Comparison of ENCODE assay signal across 11 mouse cellular contexts in genomic region chr4:28300018-28300440, GRCm38 (mm10).
DNase-seq lines count a peak whose midpoint lies in the region; ATAC-seq and TF ChIP-seq lines count a peak whose summit lies in the region.
"Had no signal": no experiment of that assay in that cellular context is flagged by ENCODE, and none has a peak within 500 bp of the region (broad histone marks: within the 10 kb centered on the region; RNA-seq: fewer than 3 reads in every experiment).

No protein-coding gene starts in this region.

- H3K27ac ChIP-seq in ES-Bruce4 (ENCODE audit: insufficient read depth, low read length) = no peak overlapping the region
- H3K27ac ChIP-seq in forebrain, embryonic 12.5 days = no peak overlapping the region
- H3K27ac ChIP-seq in midbrain, embryonic 11.5 days (ENCODE audit: low read depth, low read length) = no peak overlapping the region
- H3K27ac ChIP-seq: heart, embryonic 10.5 days; kidney, postnatal 0 days had no signal

- ATAC-seq in forebrain, embryonic 12.5 days (ENCODE audit: low FRiP score) = peak; percentile 76
- peak; percentile 80 for ATAC-seq in midbrain, embryonic 11.5 days (ENCODE audit: low FRiP score)
- no peak for ATAC-seq in frontal cortex, adult (ENCODE audit: low TSS enrichment)

- H3K4me1 ChIP-seq in ES-Bruce4 (ENCODE audit: control insufficient read depth, insufficient read depth, low read length) = no peaks in the 10 kb centered on the region
- H3K4me1 ChIP-seq in forebrain, embryonic 12.5 days = peaks cover 15% of the 10 kb centered on the region
- H3K4me1 ChIP-seq in midbrain, embryonic 11.5 days (ENCODE audit: control insufficient read depth, insufficient read depth, low read length) = 0 out of 2 replicates have a peak, but pooled peaks cover 6% of the 10 kb centered on the region

- no peak overlapping the region for H3K9ac ChIP-seq in ES-Bruce4 (ENCODE audit: low read depth, poor library complexity, severe bottlenecking)
- no peak overlapping the region for H3K9ac ChIP-seq in forebrain, embryonic 12.5 days
- no peak overlapping the region for H3K9ac ChIP-seq in midbrain, embryonic 11.5 days (ENCODE audit: low read length)

- H3K4me3 ChIP-seq in ES-Bruce4 (ENCODE audit: low read depth, low read length) = no peak overlapping the region
- no peak overlapping the region for H3K4me3 ChIP-seq in forebrain, embryonic 12.5 days (replicated peaks)
- no peak overlapping the region for H3K4me3 ChIP-seq in midbrain, embryonic 11.5 days (ENCODE audit: low read depth, low read length)
- H3K4me3 ChIP-seq: heart, embryonic 10.5 days had no signal

- DNase-seq in Muller cell, postnatal 12 days (ENCODE audit: inconsistent ontology term) = peak; percentile 27
- DNase-seq in midbrain, embryonic 11.5 days (ENCODE audit: low spot score, missing footprints) = peak; percentile 86
- no peak for DNase-seq in thymus, postnatal 10 days (ENCODE audit: low spot score in 2 of 2)
- DNase-seq in right cerebral cortex, postnatal 36 days (ENCODE audit: low spot score in 2 of 2) = no peak
- no peak for DNase-seq in frontal cortex, postnatal 36 days (ENCODE audit: low spot score in 2 of 2)
- DNase-seq: lung, adult 2 months had no signal

- no peaks in the 10 kb centered on the region for H3K27me3 ChIP-seq in ES-Bruce4 (ENCODE audit: control insufficient read depth, insufficient read depth, low read length, poor library complexity, severe bottlenecking)
- H3K27me3 ChIP-seq in forebrain, embryonic 12.5 days = no peaks in the 10 kb centered on the region
- H3K27me3 ChIP-seq in midbrain, embryonic 11.5 days (ENCODE audit: control insufficient read depth, insufficient read depth, low read length) = no peaks in the 10 kb centered on the region

- H3K4me2 ChIP-seq in forebrain, embryonic 12.5 days = peak overlapping the region; percentile 25
- peak overlapping the region; percentile 16; the same call in 1 of the 2 replicates for H3K4me2 ChIP-seq in midbrain, embryonic 11.5 days

- H3K9me3 ChIP-seq in ES-Bruce4 (replicated peaks; ENCODE audit: control insufficient read depth, insufficient read depth, low read length, poor library complexity, severe bottlenecking) = no peaks in the 10 kb centered on the region
- H3K9me3 ChIP-seq in forebrain, embryonic 12.5 days = no peaks in the 10 kb centered on the region
- H3K9me3 ChIP-seq in midbrain, embryonic 11.5 days (ENCODE audit: control insufficient read depth, low read length) = no peaks in the 10 kb centered on the region
- H3K9me3 ChIP-seq: heart, embryonic 10.5 days had no signal

- no peak for TF ChIP-seq POLR2A in ES-Bruce4 (IDR thresholded peaks at IDR 0.05; ENCODE audit: insufficient read depth, low read length)

- WGBS in forebrain, embryonic 12.5 days = 5% methylated on average over 13 of the region's 13 CpGs
- 11% methylated on average over 13 of the region's 13 CpGs for WGBS in midbrain, embryonic 11.5 days

- TF ChIP-seq CTCF in ES-Bruce4 (IDR thresholded peaks at IDR 0.05; ENCODE audit: low read depth, low read length) = no peak

- TF ChIP-seq EP300 in ES-Bruce4 (IDR thresholded peaks at IDR 0.05; ENCODE audit: insufficient read depth, low read depth, low read length) = 0 out of 2 replicates have a peak, but pooled peaks have one; percentile 15

- H3K36me3 ChIP-seq in ES-Bruce4 (ENCODE audit: control insufficient read depth, insufficient read depth, low read length, poor library complexity, severe bottlenecking) = no peaks in the 10 kb centered on the region
- no peaks in the 10 kb centered on the region for H3K36me3 ChIP-seq in forebrain, embryonic 12.5 days (replicated peaks)
- no peaks in the 10 kb centered on the region for H3K36me3 ChIP-seq in midbrain, embryonic 11.5 days (ENCODE audit: control insufficient read depth, insufficient read depth, low read length)
- H3K36me3 ChIP-seq: heart, embryonic 10.5 days had no signal

Comparison
In these comparisons a context has a peak if more than half of its experiments do, and no peak if none do; other contexts are left out.
1. DNase-seq: peak in Muller cell, postnatal 12 days (single experiment) and midbrain, embryonic 11.5 days (single experiment); none in thymus, postnatal 10 days (0 of 2), right cerebral cortex, postnatal 36 days (0 of 2) and frontal cortex, postnatal 36 days (0 of 2).